Mouse (Mus musculus): ENCODE measurements around the gene Rbp3.

DNA sequence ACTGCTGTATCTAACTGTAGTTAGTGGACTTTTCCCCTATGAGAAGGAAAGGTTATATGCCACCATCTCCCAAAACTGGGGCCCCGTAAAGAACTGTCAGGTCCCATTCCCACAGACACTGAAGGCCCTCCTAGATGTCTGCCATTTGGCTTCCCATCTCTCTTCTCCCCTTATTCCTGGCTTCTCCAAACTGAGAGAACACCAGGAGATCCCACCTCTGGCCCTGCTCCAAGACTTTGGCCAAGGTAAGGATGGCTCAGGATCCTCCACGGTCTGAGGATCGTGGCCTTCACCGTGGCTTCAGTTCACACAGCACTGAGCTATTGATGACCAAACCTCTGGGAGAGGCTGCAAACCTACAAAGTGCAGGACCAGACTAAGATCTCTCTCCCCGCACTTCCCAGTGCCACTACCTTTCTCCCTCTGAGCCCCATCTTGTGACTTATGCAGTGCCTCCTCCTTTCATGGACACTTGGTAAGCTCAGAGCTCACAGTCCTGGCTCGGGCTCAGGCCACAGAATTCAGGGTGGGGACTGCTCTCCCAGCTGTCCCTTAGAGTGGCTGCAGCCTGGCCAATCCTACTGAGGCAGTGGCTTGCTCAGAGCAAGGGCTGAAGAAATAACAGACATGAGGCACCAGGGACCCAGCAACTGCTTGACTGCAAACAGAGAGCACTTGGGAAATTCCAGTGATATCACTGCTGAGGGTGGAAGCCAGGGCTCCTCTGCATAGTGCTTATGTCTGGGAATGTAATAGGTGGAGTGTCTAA, 39.9 kb downstream of the Rbp3 start:
- TF ChIP-seq CTCF (conservative IDR thresholded peaks at IDR 0.05; ENCODE audit: low read length) (no peak), POU5F1 (IDR thresholded peaks at IDR 0.05; ENCODE audit: borderline replicate concordance, low read length) (no peak), NANOG (IDR thresholded peaks at IDR 0.05; ENCODE audit: borderline replicate concordance, low read length) (no peak)
